Mouse (Mus musculus): ENCODE results near the gene Zfp568. TPM values are rescaled to one million over a fixed set of nuclear protein-coding genes. Genes with fewer than 3 reads are reported as not detected.

The Zfp568 gene
- polyA plus RNA-seq, 2 experiments, result 23.8 to 26.2 TPM

DNA sequence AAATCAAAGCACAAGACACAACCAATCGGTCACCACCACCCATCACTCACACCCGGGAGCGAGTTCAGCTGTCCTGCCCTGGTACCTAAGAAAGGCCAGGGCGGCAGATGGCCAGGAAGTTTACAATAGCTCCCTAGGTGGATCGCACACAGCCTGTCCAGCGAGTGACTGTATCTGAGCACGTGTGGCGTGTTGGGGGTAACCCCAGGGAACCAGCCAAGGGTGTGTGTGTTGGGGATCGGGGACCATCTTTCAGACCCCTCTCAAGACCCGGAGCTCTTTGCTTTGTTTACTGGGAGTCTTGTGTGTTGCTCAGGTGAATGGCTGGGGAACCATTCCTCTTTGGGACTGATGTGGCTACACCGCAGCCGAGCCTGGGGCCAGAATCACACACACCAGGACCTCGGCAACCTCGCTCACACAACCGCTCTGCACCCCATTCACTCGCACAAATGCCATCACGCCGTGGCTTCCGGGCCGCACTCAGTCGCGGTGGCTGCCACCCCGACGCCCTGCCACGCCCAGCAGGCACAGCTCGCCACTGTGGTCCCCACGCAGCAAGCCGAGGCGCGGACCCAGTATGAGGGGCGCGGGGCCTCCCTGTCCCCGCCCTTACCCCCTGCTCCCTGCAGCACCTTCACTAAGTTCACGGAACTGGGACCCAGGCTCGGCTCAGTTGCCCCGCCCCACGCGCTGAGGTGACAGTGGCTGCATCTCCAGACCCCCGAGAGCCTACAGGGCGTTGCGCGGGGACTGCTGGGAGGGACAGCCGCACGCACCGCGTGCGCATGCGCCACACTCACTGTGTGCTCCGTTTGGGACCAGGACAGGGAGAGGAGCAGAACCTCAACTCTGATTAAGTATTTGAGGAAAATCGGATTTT is 88.6 kb downstream of the Zfp568 start, which contains the start of gene Zfp82:
Gene Zfp82, minus strand, starts transcription at position 755 of the 883 bp plus-strand sequence.
- H3K9ac ChIP-seq (ENCODE audit: low read depth, low read length, severe bottlenecking), result peak within 1 kb of the TSS; percentile 76
- peak within 1 kb of the TSS; percentile 76 for H3K4me3 ChIP-seq (replicated peaks; ENCODE audit: low read length)
- H3K4me2 ChIP-seq (replicated peaks; ENCODE audit: low read depth, low read length, severe bottlenecking), result peak within 1 kb of the TSS; percentile 89
- peaks cover 13% of the 10 kb centered on the region; the same call in 1 of the 2 replicates for H3K36me3 ChIP-seq (ENCODE audit: control insufficient read depth, insufficient read depth, low read length)
- H3K4me1 ChIP-seq (ENCODE audit: control insufficient read depth, insufficient read depth, low read length), result no peaks in the 10 kb centered on the region
- ATAC-seq (ENCODE audit: low FRiP score, low read depth) (peak; percentile 89), DNase-seq (ENCODE audit: low spot score) (peak; percentile 86)
- H3K9me3 ChIP-seq (ENCODE audit: control insufficient read depth, low read length), result no peaks in the 10 kb centered on the region
- under 1% methylated on average over 50 of the region's 50 CpGs for WGBS
- no peaks in the 10 kb centered on the region for H3K27me3 ChIP-seq (ENCODE audit: control insufficient read depth, insufficient read depth, low read length)
- peak within 1 kb of the TSS; percentile 63; the same call in 1 of the 2 replicates for H3K27ac ChIP-seq (replicated peaks; ENCODE audit: low read depth, low read length)
- 0 out of 2 replicates have a peak, but pooled peaks have one; percentile 26 for TF ChIP-seq POLR2A (IDR thresholded peaks at IDR 0.05; ENCODE audit: borderline replicate concordance, extremely low read depth, insufficient read depth, insufficient read length)

Other genes starting within 250 kb of the Zfp568 start
- 9.7 and 11.6 TPM in 2 replicates for gene Zfp84, start 215.4 kb upstream of the Zfp568 start, polyA plus RNA-seq (2012; rRNA removed)
- gene Zfp84, start 215.4 kb upstream of the Zfp568 start, polyA plus RNA-seq (2014; fragmentation: Nextera tagmentation; extraction: Ambion mirVana), result 14.0 and 15.8 TPM in 2 replicates
- gene Zfp30, start 200.0 kb upstream of the Zfp568 start, polyA plus RNA-seq (2012; rRNA removed), result 7.6 and 8.7 TPM in 2 replicates
- 11.3 and 11.4 TPM in 2 replicates for gene Zfp30, start 200.0 kb upstream of the Zfp568 start, polyA plus RNA-seq (2014; fragmentation: Nextera tagmentation; extraction: Ambion mirVana)
- gene Zfp790, start 167.8 kb upstream of the Zfp568 start, polyA plus RNA-seq (2012; rRNA removed), result 5.9 and 8.0 TPM in 2 replicates
- gene Zfp790, start 167.8 kb upstream of the Zfp568 start, polyA plus RNA-seq (2014; fragmentation: Nextera tagmentation; extraction: Ambion mirVana), result 13.8 and 16.6 TPM in 2 replicates
- 2.9 and 3.7 TPM in 2 replicates for gene Zfp940, start 130.3 kb upstream of the Zfp568 start, polyA plus RNA-seq (2012; rRNA removed)
- gene Zfp940, start 130.3 kb upstream of the Zfp568 start, polyA plus RNA-seq (2014; fragmentation: Nextera tagmentation; extraction: Ambion mirVana), result 6.1 and 6.2 TPM in 2 replicates
- gene Zfp420, start 124.0 kb upstream of the Zfp568 start, polyA plus RNA-seq (2012; rRNA removed), result 11.8 and 13.2 TPM in 2 replicates
- gene Zfp420, start 124.0 kb upstream of the Zfp568 start, polyA plus RNA-seq (2014; fragmentation: Nextera tagmentation; extraction: Ambion mirVana), result 8.0 and 9.0 TPM in 2 replicates
- gene Zfp27, start 77.4 kb upstream of the Zfp568 start, polyA plus RNA-seq (2012; rRNA removed), result 10.1 and 11.9 TPM in 2 replicates
- 13.6 and 14.4 TPM in 2 replicates for gene Zfp27, start 77.4 kb upstream of the Zfp568 start, polyA plus RNA-seq (2014; fragmentation: Nextera tagmentation; extraction: Ambion mirVana)
- 13.8 and 13.9 TPM in 2 replicates for gene Zfp383, start 75.7 kb upstream of the Zfp568 start, polyA plus RNA-seq (2012; rRNA removed)
- 9.5 and 10.5 TPM in 2 replicates for gene Zfp383, start 75.7 kb upstream of the Zfp568 start, polyA plus RNA-seq (2014; fragmentation: Nextera tagmentation; extraction: Ambion mirVana)
- 8.1 and 11.0 TPM in 2 replicates for gene Zfp74, start 29.9 kb upstream of the Zfp568 start, polyA plus RNA-seq (2012; rRNA removed)
- gene Zfp74, start 29.9 kb upstream of the Zfp568 start, polyA plus RNA-seq (2014; fragmentation: Nextera tagmentation; extraction: Ambion mirVana), result 10.5 and 13.7 TPM in 2 replicates
- gene Zfp14, start 67.4 kb downstream of the Zfp568 start, polyA plus RNA-seq (2012; rRNA removed), result 6.5 and 7.3 TPM in 2 replicates
- 4.9 and 5.4 TPM in 2 replicates for gene Zfp14, start 67.4 kb downstream of the Zfp568 start, polyA plus RNA-seq (2014; fragmentation: Nextera tagmentation; extraction: Ambion mirVana)
- gene Zfp82, start 88.9 kb downstream of the Zfp568 start, polyA plus RNA-seq (2012; rRNA removed), result 3.3 and 3.7 TPM in 2 replicates
- 6.8 and 7.7 TPM in 2 replicates for gene Zfp82, start 88.9 kb downstream of the Zfp568 start, polyA plus RNA-seq (2014; fragmentation: Nextera tagmentation; extraction: Ambion mirVana)
- gene Gm26920, start 106.5 kb downstream of the Zfp568 start, polyA plus RNA-seq (2012; rRNA removed), result 1.1 and 1.2 TPM in 2 replicates
- gene Gm26920, start 106.5 kb downstream of the Zfp568 start, polyA plus RNA-seq (2014; fragmentation: Nextera tagmentation; extraction: Ambion mirVana), result 3.5 and 3.6 TPM in 2 replicates
- 8.0 and 9.3 TPM in 2 replicates for gene Zfp566, start 106.6 kb downstream of the Zfp568 start, polyA plus RNA-seq (2012; rRNA removed)
- gene Zfp566, start 106.6 kb downstream of the Zfp568 start, polyA plus RNA-seq (2014; fragmentation: Nextera tagmentation; extraction: Ambion mirVana), result 11.0 and 13.2 TPM in 2 replicates
- 53.3 and 63.7 TPM in 2 replicates for gene Zfp260, start 110.8 kb downstream of the Zfp568 start, polyA plus RNA-seq (2012; rRNA removed)
- gene Zfp260, start 110.8 kb downstream of the Zfp568 start, polyA plus RNA-seq (2014; fragmentation: Nextera tagmentation; extraction: Ambion mirVana), result 140 and 159 TPM in 2 replicates
- 5.8 TPM in 2 replicates for gene Zfp382, start 138.0 kb downstream of the Zfp568 start, polyA plus RNA-seq (2012; rRNA removed)
- 5.0 and 5.9 TPM in 2 replicates for gene Zfp382, start 138.0 kb downstream of the Zfp568 start, polyA plus RNA-seq (2014; fragmentation: Nextera tagmentation; extraction: Ambion mirVana)
- gene Zfp146, start 185.8 kb downstream of the Zfp568 start, polyA plus RNA-seq (2012; rRNA removed), result 66.8 and 93.4 TPM in 2 replicates
- 19.9 and 20.3 TPM in 2 replicates for gene Zfp146, start 185.8 kb downstream of the Zfp568 start, polyA plus RNA-seq (2014; fragmentation: Nextera tagmentation; extraction: Ambion mirVana)
- gene Cox7a1, start 200.2 kb downstream of the Zfp568 start, polyA plus RNA-seq (2012; rRNA removed), result 1.5 and 2.7 TPM in 2 replicates
- 3.3 and 4.5 TPM in 2 replicates for gene Cox7a1, start 200.2 kb downstream of the Zfp568 start, polyA plus RNA-seq (2014; fragmentation: Nextera tagmentation; extraction: Ambion mirVana)
- 392 and 597 TPM in 2 replicates for gene Capns1, start 214.9 kb downstream of the Zfp568 start, polyA plus RNA-seq (2012; rRNA removed)
- 116 and 117 TPM in 2 replicates for gene Capns1, start 214.9 kb downstream of the Zfp568 start, polyA plus RNA-seq (2014; fragmentation: Nextera tagmentation; extraction: Ambion mirVana)
- 227 and 250 TPM in 2 replicates for gene Polr2i, start 248.0 kb downstream of the Zfp568 start, polyA plus RNA-seq (2012; rRNA removed)
- 180 and 186 TPM in 2 replicates for gene Polr2i, start 248.0 kb downstream of the Zfp568 start, polyA plus RNA-seq (2014; fragmentation: Nextera tagmentation; extraction: Ambion mirVana)
- 78.9 and 90.3 TPM in 2 replicates for gene Tbcb, start 248.3 kb downstream of the Zfp568 start, polyA plus RNA-seq (2012; rRNA removed)
- 168 and 185 TPM in 2 replicates for gene Tbcb, start 248.3 kb downstream of the Zfp568 start, polyA plus RNA-seq (2014; fragmentation: Nextera tagmentation; extraction: Ambion mirVana)